Mouse (Mus musculus) thymus, adult 2 months (tissue): ENCODE results near the gene Cbx6.

Source experiments
- CTCF ChIP-seq: fragments of 200-500 bp; IDR thresholded peaks from 2 replicates; pipeline ENCODE4 v1.5.1; 2012; ENCODE audit warnings: mild to moderate bottlenecking, control low read depth, low read length, moderate library complexity, borderline replicate concordance; ENCODE audit not compliant: control insufficient read depth, poor library complexity, insufficient read depth; ENCODE audit errors: extremely low read depth
- POLR2A ChIP-seq: fragments of 200-500 bp; IDR thresholded peaks from 2 replicates; pipeline ENCODE4 v1.6.1; 2012; ENCODE audit warnings: mild to moderate bottlenecking, low read length, control low read depth, moderate library complexity; ENCODE audit not compliant: control insufficient read depth, poor library complexity, insufficient read depth; ENCODE audit errors: extremely low read depth

DNA sequence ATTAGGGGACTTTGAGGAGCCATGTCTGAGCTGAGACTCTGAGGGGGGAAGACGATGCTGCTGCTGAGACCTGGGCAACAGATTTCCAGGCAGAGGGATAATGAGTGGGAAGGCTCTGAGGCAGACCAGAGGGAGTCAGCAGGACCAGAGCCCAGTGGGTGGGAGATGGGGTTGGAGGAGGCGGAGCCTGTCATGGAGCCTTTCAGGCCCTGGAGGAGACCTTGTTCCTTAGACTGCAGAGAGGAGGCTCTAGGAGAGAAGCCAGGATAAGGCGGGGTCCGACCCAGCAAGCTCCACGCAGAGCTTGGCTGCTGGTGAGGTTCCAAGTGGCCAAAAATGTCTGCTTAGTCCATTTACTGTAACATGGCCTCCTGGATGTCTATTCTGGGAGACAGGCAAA is 12.6 kb upstream of the Cbx6 start:
- TF ChIP-seq POLR2A (no peak), CTCF (no peak)
